Mouse (Mus musculus): ENCODE results near the gene Lag3.

GRCm38 (mm10) chr6:124887986-124888385 is 23.5 kb downstream of the Lag3 start, which contains the start of gene Cd4:
- TF ChIP-seq CTCF (IDR thresholded peaks at IDR 0.05; ENCODE audit: low read depth) (no peak), EP300 (IDR thresholded peaks at IDR 0.05; ENCODE audit: low read depth) (no peak)
